Mouse (Mus musculus) common myeloid progenitor, adult 5-6 weeks (primary cell): ENCODE data around the gene Ttf2. TPM values are rescaled to one million over a fixed set of nuclear protein-coding genes. Genes with fewer than 3 reads are reported as not detected.

Source experiments
- ATAC-seq: replicated peaks from 2 replicates; pipeline ENCODE4 v1.8.0; 2016; ENCODE audit warnings: low read depth, mild to moderate bottlenecking, moderate TSS enrichment, inconsistent platforms; ENCODE audit not compliant: poor library complexity, severe bottlenecking
- total RNA-seq: library from RNA; stranded (forward); fragments of 200-1000, 187-1606 nt; gene quantifications from 2 replicates; pipeline ENCODE4 v1.2.3, GENCODE M21; 2017

Gene Ttf2
- total RNA-seq, 1 experiment from 2014 or later, result 35.4 TPM

DNA sequence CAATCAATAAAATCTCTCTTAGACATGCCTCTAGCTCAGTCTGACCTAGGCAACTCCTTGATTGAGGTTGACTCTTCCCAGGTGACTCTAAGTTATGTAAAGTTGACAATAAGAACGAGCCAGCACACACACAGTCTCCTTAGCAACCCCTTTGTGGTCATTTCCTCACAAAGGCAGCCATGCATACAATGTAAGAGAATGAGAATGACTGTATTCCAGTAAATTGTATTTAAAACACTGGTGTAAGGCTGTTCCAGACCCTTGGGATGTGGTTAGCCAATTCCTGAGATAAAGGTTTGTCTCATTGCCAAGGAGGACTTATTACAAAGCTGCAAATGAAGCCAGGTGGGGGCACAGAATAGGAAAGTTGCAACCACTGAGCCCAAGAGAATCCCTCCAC lies 20.8 kb upstream of the Ttf2 start:
- no peak for ATAC-seq

- ATAC-seq, result no peak
These were observed 20.0 kb upstream of the Ttf2 start for GRCm38 (mm10) chr3:100989417-100989816.

DNA sequence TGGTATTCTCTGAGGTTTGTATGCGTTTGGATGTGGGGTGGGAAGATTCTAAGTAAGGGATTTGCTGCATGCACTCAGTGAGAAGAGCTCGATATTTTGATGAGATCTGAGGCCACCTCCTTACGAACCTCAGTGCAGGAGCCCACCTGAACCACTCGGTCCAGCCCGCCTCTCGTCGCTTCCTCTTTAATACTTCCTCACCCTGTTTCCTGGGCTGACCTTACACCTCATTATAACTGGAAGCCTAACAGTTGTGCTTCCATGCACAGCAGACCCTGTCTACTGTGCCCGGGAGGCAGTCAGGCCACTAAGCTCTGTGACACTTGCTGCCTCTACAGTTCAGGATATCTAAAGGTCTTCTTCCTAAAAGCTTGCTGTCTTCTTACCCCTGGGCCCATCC lies 9.8 kb upstream of the Ttf2 start:
- ATAC-seq, result peak; percentile 45; the same call in 1 of the 2 replicates

DNA sequence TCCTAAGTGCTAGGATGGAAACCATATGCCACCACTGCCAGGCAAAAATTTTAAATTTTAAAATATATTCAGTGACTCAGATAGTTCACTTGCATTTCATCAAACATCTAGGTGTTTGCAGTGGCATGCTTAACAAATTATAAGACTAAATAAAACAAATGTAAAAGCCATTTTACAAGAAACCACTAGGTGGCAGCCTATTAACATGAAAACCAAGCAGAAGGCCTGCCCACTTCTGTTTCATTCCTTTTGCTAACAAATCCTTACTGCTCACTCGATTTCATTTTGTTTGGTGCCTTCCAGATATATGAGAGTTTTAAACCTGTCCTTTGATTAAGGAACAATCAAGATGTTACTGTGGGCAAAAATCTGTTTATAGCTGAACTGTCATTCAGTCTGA lies 4.4 kb upstream of the Ttf2 start:
- 0 out of 2 replicates have a peak, but pooled peaks have one; percentile 19 for ATAC-seq

DNA sequence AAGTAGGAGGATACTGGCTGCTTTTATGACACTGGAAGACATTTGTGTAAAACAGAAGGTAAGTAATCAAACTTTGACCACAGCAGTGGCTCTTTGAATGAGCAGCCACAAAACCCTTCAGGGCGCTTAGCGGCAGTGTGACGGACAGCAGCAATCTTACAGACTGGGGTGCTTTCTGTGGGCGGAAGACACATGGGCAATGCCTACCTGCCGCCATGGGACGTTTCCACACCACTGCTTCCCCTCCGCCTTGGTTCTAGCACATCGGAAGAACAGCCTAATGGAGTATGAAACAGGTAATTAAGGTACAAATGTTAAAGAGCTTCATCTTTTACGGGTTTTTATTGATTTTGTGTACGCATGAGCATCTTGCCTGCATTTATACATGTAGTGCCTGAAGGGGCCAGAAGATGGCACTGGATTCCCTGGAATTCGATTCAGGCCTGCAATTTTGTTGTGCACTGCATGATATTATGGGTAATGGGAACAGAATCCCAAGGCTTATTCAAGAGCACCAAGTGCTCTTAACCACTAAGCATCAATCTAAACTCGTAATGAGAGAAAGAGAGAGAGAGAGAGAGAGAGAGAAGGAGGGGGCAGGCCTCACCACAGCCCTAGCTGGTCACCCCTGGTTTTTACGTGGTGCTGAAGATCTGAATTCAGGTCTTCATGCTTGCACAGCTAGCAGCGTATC lies 5.5 kb downstream of the Ttf2 start:
- ATAC-seq, result peak; percentile 65; the same call in 1 of the 2 replicates

GRCm38 (mm10) chr3:100961501-100961900 lies 8.0 kb downstream of the Ttf2 start:
- no peak for ATAC-seq

DNA sequence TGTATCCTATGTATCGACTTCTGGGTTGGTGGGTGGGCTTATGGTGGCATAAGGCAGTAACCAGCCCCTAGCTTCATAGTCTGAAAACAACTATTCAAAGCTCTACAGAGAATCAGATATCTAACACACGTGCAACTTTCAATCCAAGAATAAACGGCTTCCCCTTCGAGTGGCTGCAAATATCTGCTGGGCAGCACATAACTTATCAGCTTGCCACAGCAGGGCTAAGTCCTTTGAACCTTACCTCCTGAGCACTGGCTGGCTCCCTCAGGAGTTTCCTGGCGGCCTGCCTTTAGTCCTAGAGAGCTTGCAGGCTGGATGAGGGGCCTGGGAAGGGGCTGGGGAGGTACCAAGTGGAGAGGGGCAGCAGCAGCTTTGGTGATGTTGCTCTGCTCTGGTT lies 8.5 kb downstream of the Ttf2 start:
- ATAC-seq, result no peak

- ATAC-seq, result no peak
These were observed 14.8 kb downstream of the Ttf2 start for GRCm38 (mm10) chr3:100954616-100955015.

- ATAC-seq, result no peak
These were observed 17.9 kb downstream of the Ttf2 start for GRCm38 (mm10) chr3:100951531-100951930.

GRCm38 (mm10) chr3:100947286-100947685 lies 22.2 kb downstream of the Ttf2 start:
- ATAC-seq, result no peak

DNA sequence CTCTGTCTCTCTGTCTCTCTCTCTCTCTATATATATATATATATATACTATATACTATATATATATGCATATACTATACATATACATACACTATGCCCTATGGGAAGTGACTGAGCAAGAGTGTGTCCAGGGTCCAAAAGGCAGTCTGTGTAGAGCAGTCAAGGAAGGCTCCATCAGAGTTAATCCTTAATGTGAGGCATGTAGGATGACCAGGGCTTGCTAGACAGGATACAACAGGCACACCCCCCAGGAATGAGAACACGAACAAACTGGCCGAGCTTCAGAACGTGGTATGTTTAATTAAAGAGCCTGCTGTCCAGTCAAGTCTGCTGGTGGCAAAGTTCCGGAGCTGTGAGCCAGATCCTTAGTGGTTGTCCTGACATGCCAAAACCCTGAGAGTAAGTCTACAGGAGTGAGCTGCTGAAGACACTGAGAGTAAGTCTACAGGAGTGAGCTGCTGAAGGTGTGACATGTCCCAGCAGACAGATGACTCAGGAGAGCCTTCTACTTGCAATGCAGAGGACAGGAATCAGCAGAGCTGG lies 28.9 kb downstream of the Ttf2 start:
- no peak for ATAC-seq

DNA sequence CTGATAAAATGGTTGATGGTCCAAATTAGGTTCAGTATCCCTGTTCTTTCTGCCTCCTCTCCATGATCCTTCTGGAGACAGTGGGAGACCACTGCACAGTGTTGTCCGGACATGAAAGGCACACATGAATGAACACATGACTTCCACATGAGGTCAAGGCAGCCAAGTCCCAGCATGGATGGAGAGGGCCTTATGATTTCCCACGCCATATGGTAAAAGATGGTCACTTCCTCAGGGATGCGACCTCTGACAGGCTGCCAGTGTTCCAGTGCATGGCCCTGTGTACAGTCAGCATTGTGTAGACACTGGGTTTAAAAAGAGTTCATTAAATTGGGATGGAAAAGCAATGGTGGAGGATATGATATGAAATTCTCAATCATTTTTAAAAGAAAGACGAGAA lies 31.3 kb downstream of the Ttf2 start:
- ATAC-seq, result no peak

- no peak for ATAC-seq
These were observed 33.3 kb downstream of the Ttf2 start for GRCm38 (mm10) chr3:100936201-100936600.

- no peak for ATAC-seq
These were observed 33.9 kb downstream of the Ttf2 start for GRCm38 (mm10) chr3:100935521-100935920.

GRCm38 (mm10) chr3:100932077-100932944 lies 37.2 kb downstream of the Ttf2 start:
- peak; percentile 84 for ATAC-seq

DNA sequence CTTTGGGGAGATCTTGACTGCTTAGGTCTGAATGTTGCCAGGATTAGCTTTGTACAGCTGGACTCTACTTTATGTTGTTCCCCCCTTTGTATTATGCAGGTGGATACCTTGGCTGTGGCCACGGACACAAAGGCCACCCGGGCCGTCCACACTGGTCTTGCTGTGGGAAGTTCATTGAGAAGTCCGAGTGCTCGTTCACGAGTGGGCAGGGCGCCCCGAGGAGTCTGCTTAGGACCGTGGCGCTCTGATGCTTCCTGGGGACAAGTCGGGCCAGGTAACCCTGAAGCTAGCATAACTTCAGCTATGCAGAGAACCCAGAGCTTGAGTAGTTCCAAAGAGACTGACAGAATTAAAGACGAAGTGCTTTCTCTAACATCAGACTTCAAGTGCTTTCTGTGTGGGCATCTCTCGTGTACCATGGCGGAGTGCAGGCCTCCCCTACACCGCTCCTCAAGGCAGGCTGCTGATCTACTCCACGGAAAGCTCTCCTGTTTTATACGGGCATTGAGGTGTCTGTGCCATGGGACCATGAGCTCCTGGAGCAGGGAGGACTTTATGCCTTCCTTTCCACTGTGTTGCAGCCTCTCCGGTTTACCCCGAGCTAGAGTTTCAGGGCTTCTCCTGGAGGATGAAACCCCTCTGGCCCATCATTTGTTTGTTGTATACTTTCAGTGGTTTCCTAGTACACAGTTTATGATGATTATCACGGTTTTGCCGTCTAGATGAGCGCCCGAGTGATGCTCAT lies 38.0 kb downstream of the Ttf2 start:
- ATAC-seq, result no peak

- ATAC-seq, result no peak
These were observed 44.3 kb downstream of the Ttf2 start for GRCm38 (mm10) chr3:100925176-100925575.

- no peak for ATAC-seq
These were observed 45.3 kb downstream of the Ttf2 start for GRCm38 (mm10) chr3:100924065-100924732.

GRCm38 (mm10) chr3:100922506-100923375 lies 46.7 kb downstream of the Ttf2 start:
- peak; percentile 12 for ATAC-seq
